Mouse (Mus musculus) CH12.LX (cell line): ENCODE data around the gene Naa25. TPM values are rescaled to one million over a fixed set of nuclear protein-coding genes. Genes with fewer than 3 reads are reported as not detected.

ENCODE experiments used
- DNase-seq: peaks from one replicate; pipeline ENCODE4 v3.0.0-alpha.2; 2013; ENCODE audit errors: extremely low read depth
- H3K27ac ChIP-seq: 2 replicates; pipeline ENCODE4 v1.5.1; 2012; ENCODE audit warnings: low read depth, mild to moderate bottlenecking, control low read depth, moderate library complexity; ENCODE audit not compliant: insufficient read depth
- H3K27me3 ChIP-seq: replicated peaks from 2 replicates; pipeline ENCODE3; 2012; ENCODE audit warnings: inconsistent platforms
- H3K36me3 ChIP-seq, 2 experiments: replicated peaks in 1 of 2; 2 replicates each; pipeline versions ENCODE3 to v1.6.1; 2012; ENCODE audit warnings: inconsistent platforms in 1 of 2, low read length in 1 of 2, mild to moderate bottlenecking in 1 of 2, mixed read lengths in 1 of 2, moderate library complexity in 1 of 2; ENCODE audit not compliant: control insufficient read depth in 1 of 2, insufficient read depth in 1 of 2
- H3K4me1 ChIP-seq, 2 experiments: 2 replicates each; pipeline ENCODE4 v1.6.1; 2012; ENCODE audit warnings: inconsistent platforms in 1 of 2, moderate library complexity in 1 of 2; ENCODE audit not compliant: insufficient read depth in 2 of 2, control insufficient read depth in 1 of 2
- H3K4me2 ChIP-seq: 2 replicates; pipeline ENCODE4 v1.6.1; 2012; ENCODE audit warnings: low read depth, mild to moderate bottlenecking, control low read depth; ENCODE audit not compliant: poor library complexity, insufficient read depth, severe bottlenecking
- H3K4me3 ChIP-seq, 3 experiments: fragments of 150-350 bp in 1 of 3; sonication (generic) in 1 of 3; replicated peaks in 1 of 3; 2 replicates each; pipeline versions ENCODE3 to v1.5.1; 2011 to 2012; ENCODE audit warnings: low read depth in 2 of 3, low read length in 2 of 3, mild to moderate bottlenecking in 2 of 3, moderate library complexity in 2 of 3, control low read depth in 1 of 3, improper control_type of control experiment in 1 of 3, inconsistent platforms in 1 of 3, mixed read lengths in 1 of 3; ENCODE audit not compliant: poor library complexity in 1 of 3
- H3K79me2 ChIP-seq: replicated peaks from 2 replicates; pipeline ENCODE4 v1.6.1; 2012; ENCODE audit warnings: mild to moderate bottlenecking, moderate library complexity; ENCODE audit not compliant: control insufficient read depth, poor library complexity, insufficient read depth, severe bottlenecking; ENCODE audit errors: extremely low read depth
- H3K9ac ChIP-seq: 2 replicates; pipeline ENCODE4 v1.6.1; 2012; ENCODE audit warnings: low read depth, mild to moderate bottlenecking, control low read depth, moderate library complexity; ENCODE audit not compliant: insufficient read depth
- H3K9me3 ChIP-seq: replicated peaks from 2 replicates; pipeline ENCODE3; 2012; ENCODE audit warnings: low read length, inconsistent platforms, mixed read lengths
- CHD1 ChIP-seq: IDR thresholded peaks from 2 replicates; pipeline ENCODE4 v1.6.1; 2012; ENCODE audit warnings: low read depth, low read length, improper control_type of control experiment, inconsistent platforms
- CTCF ChIP-seq, 2 experiments: IDR thresholded peaks in 1 of 2; conservative IDR thresholded peaks in 1 of 2; 2 replicates each; pipeline ENCODE4 v1.5.1; 2011 to 2012; ENCODE audit warnings: low read depth in 2 of 2, low read length in 2 of 2, improper control_type of control experiment in 1 of 2, inconsistent platforms in 1 of 2, mild to moderate bottlenecking in 1 of 2, moderate library complexity in 1 of 2
- ELF1 ChIP-seq: IDR thresholded peaks from 2 replicates; pipeline ENCODE4 v1.6.1; 2014; ENCODE audit warnings: low read depth, mild to moderate bottlenecking, inconsistent platforms, low read length, improper control_type of control experiment
- EP300 ChIP-seq: IDR thresholded peaks from 2 replicates; pipeline ENCODE4 v1.6.1; 2011; ENCODE audit warnings: low read length, improper control_type of control experiment
- ETS1 ChIP-seq: conservative IDR thresholded peaks from 2 replicates; pipeline ENCODE4 v1.6.1; 2012; ENCODE audit warnings: low read depth, mild to moderate bottlenecking, inconsistent platforms, low read length, improper control_type of control experiment, moderate library complexity
- GABPA ChIP-seq: IDR thresholded peaks from 2 replicates; pipeline ENCODE4 v1.6.1; 2012; ENCODE audit warnings: low read depth, low read length, improper control_type of control experiment, inconsistent platforms; ENCODE audit not compliant: insufficient replicate concordance
- HCFC1 ChIP-seq: IDR thresholded peaks from 2 replicates; pipeline ENCODE4 v1.6.1; 2012; ENCODE audit warnings: low read depth, mild to moderate bottlenecking, inconsistent platforms, low read length, improper control_type of control experiment
- KAT2A ChIP-seq: IDR thresholded peaks from 2 replicates; pipeline ENCODE4 v1.6.1; 2012; ENCODE audit warnings: low read length, improper control_type of control experiment, inconsistent platforms; ENCODE audit not compliant: insufficient replicate concordance
- MAFK ChIP-seq: IDR thresholded peaks from 2 replicates; pipeline ENCODE4 v1.6.1; 2011; ENCODE audit warnings: low read length, improper control_type of control experiment; ENCODE audit not compliant: insufficient replicate concordance
- MAX ChIP-seq: IDR thresholded peaks from 2 replicates; pipeline ENCODE4 v1.6.1; 2011; ENCODE audit warnings: low read length, improper control_type of control experiment
- MAZ ChIP-seq: IDR thresholded peaks from 2 replicates; pipeline ENCODE4 v1.6.1; 2012; ENCODE audit warnings: low read depth, mild to moderate bottlenecking, inconsistent platforms, low read length, improper control_type of control experiment, moderate library complexity
- MXI1 ChIP-seq: IDR thresholded peaks from 2 replicates; pipeline ENCODE4 v1.6.1; 2011; ENCODE audit warnings: mild to moderate bottlenecking, low read depth, low read length, improper control_type of control experiment
- PAX5 ChIP-seq: IDR thresholded peaks from 2 replicates; pipeline ENCODE4 v1.6.1; 2012; ENCODE audit warnings: low read length, inconsistent platforms, mixed read lengths
- POLR2A ChIP-seq: IDR thresholded peaks from 2 replicates; pipeline ENCODE4 v1.6.1; 2011; ENCODE audit warnings: low read depth, mild to moderate bottlenecking, improper control_type of control experiment, low read length
- TCF12 ChIP-seq: IDR thresholded peaks from 2 replicates; pipeline ENCODE4 v1.6.1; 2014; ENCODE audit warnings: low read depth, mild to moderate bottlenecking, inconsistent platforms, low read length, improper control_type of control experiment
- USF1 ChIP-seq: IDR thresholded peaks from 2 replicates; pipeline ENCODE4 v1.6.1; 2014; ENCODE audit warnings: low read depth, mild to moderate bottlenecking, inconsistent platforms, low read length, improper control_type of control experiment
- ZC3H11A ChIP-seq: IDR thresholded peaks from 2 replicates; pipeline ENCODE4 v1.6.1; 2012; ENCODE audit warnings: low read depth, mild to moderate bottlenecking, inconsistent platforms, low read length, improper control_type of control experiment
- ZKSCAN1 ChIP-seq: IDR thresholded peaks from 2 replicates; pipeline ENCODE4 v1.6.1; 2012; ENCODE audit warnings: low read depth, inconsistent platforms, low read length, improper control_type of control experiment, borderline replicate concordance
- dilution Hi-C: fragments of 300-500 bp; cut with MboI; formaldehyde crosslinking; loops from 2 replicates; pipeline ENCODE4 v1.14.3; 2020; ENCODE audit warnings: low sequenced_read_pairs; ENCODE audit not compliant: extremely low pct_unique_long_range_greater_than_20kb, extremely low pct_ligation_motif_present
- in situ Hi-C: fragments of 300-500 bp; cut with MboI; formaldehyde crosslinking; loops from 3 replicates; pipeline ENCODE4 v1.14.3; 2019; ENCODE audit warnings: low sequenced_read_pairs, low pct_ligation_motif_present, low pct_unique_long_range_greater_than_20kb, mixed read lengths
- polyA plus RNA-seq: library from polyadenylated mRNA; unstranded; fragments of >175 nt; gene quantifications from 2 replicates; pipeline ENCODE4 v1.2.1, GENCODE M21; 2012; ENCODE audit warnings: low read depth; ENCODE audit not compliant: insufficient read length
- total RNA-seq, 2 experiments: library from RNA; depleted of rRNA; stranded (reverse); fragments of 300-350 nt in 1 of 2; fragments of >200 nt in 1 of 2; gene quantifications; 2 replicates each; pipeline ENCODE4 v1.2.3; 2012 to 2014

Naa25 gene
- total and polyA plus RNA-seq, 3 experiments, result 41.3 to 60.3 (median 59.7) TPM

- Histone ChIP-seq H3K27me3 (no peaks in the 10 kb centered on the region), H3K4me3 (no peak overlapping the region), H3K79me2 (no peaks in the 10 kb centered on the region), H3K36me3 (peaks cover 0 to 2% of the 10 kb centered on the region in 2 experiments), H3K4me1 (peaks cover 5 to 10% of the 10 kb centered on the region in 2 experiments), H3K9me3 (peaks cover 5% of the 10 kb centered on the region), H3K9ac (no peak overlapping the region), H3K4me2 (no peak overlapping the region), H3K27ac (no peak overlapping the region; the same call in 1 of the 2 replicates)
- no peak for DNase-seq
- dilution Hi-C loops, result no loop called here
- TF ChIP-seq TCF12 (no peak), MAX (no peak), CHD1 (no peak), KAT2A (no peak), ZKSCAN1 (no peak), ZC3H11A (no peak), GABPA (no peak), POLR2A (no peak), MAFK (no peak), USF1 (no peak), PAX5 (no peak), HCFC1 (no peak), ELF1 (no peak), CTCF (conservative IDR thresholded peaks at IDR 0.05 in 1 of 2, IDR thresholded peaks at IDR 0.05 in 1 of 2; ENCODE audit: low read depth in 2 of 2, low read length in 2 of 2) (no peak), MAZ (no peak), MXI1 (no peak), EP300 (no peak)
- in situ Hi-C loops, result no loop called here
Observed at GRCm38 (mm10) chr5:121461339-121462170, 63.8 kb downstream of the Naa25 start.

DNA sequence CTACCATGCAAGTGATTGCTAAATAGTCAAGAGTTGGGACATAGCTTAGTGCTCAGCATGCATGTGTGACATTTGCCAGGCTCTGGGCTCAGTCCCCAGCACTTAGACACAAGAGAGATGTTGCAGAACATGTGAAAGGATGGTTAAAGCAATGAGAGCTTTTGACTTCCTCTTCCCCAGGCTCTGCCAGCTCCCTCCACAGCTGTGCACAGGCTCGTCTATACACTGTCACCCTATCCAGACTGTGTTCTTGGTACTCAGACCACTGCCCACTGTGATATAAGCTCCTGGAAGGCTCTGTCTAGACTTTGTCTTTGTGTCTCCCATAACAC lies 64.4 kb downstream of the Naa25 start:
- TF ChIP-seq ETS1 (no peak), ZC3H11A (no peak)
- no peak for DNase-seq
- Histone ChIP-seq H3K27ac (no peak overlapping the region), H3K4me3 (no peak overlapping the region), H3K9me3 (peaks cover 5% of the 10 kb centered on the region), H3K36me3 (peaks cover 0 to 2% of the 10 kb centered on the region in 2 experiments), H3K27me3 (no peaks in the 10 kb centered on the region), H3K9ac (no peak overlapping the region), H3K4me2 (no peak overlapping the region), H3K4me1 (peaks cover 5 to 8% of the 10 kb centered on the region in 2 experiments), H3K79me2 (no peaks in the 10 kb centered on the region)
- in situ Hi-C loops, result no loop called here
- dilution Hi-C loops, result no loop called here
